In genomic region chr9:121060331-121060730, GRCm38 (mm10) we compare ENCODE assay signal across 23 mouse cellular contexts.
DNase-seq lines count a peak whose midpoint lies in the region; ATAC-seq lines count a peak whose summit lies in the region.
"Had no signal": no experiment of that assay in that cellular context is flagged by ENCODE, and none has a peak within 500 bp of the region (broad histone marks: within the 10 kb centered on the region; RNA-seq: fewer than 3 reads in every experiment).

No protein-coding gene starts in this region.

- H3K4me2 ChIP-seq in heart, embryonic 11.5 days = no peak overlapping the region
- no peak overlapping the region for H3K4me2 ChIP-seq in intestine, embryonic 14.5 days (ENCODE audit: low read length)
- H3K4me2 ChIP-seq in intestine, embryonic 16.5 days (ENCODE audit: low read depth, low read length) = no peak overlapping the region
- H3K4me2 ChIP-seq in midbrain, embryonic 11.5 days = no peak overlapping the region
- H3K4me2 ChIP-seq in midbrain, embryonic 16.5 days (ENCODE audit: low read length) = no peak overlapping the region

- H3K4me1 ChIP-seq in heart, embryonic 11.5 days (ENCODE audit: control insufficient read depth, insufficient read depth, low read length) = peaks cover 14% of the 10 kb centered on the region
- peaks cover 3% of the 10 kb centered on the region for H3K4me1 ChIP-seq in intestine, embryonic 14.5 days (replicated peaks; ENCODE audit: control insufficient read depth, insufficient read depth, low read length)
- peaks cover 5% of the 10 kb centered on the region; the same call in 1 of the 2 replicates for H3K4me1 ChIP-seq in intestine, embryonic 16.5 days (ENCODE audit: control insufficient read depth, insufficient read depth, low read length)
- peaks cover 16% of the 10 kb centered on the region for H3K4me1 ChIP-seq in midbrain, embryonic 11.5 days (ENCODE audit: control insufficient read depth, insufficient read depth, low read length)
- peaks cover 12% of the 10 kb centered on the region; the same call in 1 of the 2 replicates for H3K4me1 ChIP-seq in midbrain, embryonic 16.5 days (ENCODE audit: control insufficient read depth, insufficient read depth, low read length)

- H3K9ac ChIP-seq in heart, embryonic 11.5 days (ENCODE audit: low read depth, low read length) = no peak overlapping the region
- H3K9ac ChIP-seq in intestine, embryonic 14.5 days (ENCODE audit: low read length) = no peak overlapping the region
- no peak overlapping the region for H3K9ac ChIP-seq in intestine, embryonic 16.5 days (ENCODE audit: low read depth, low read length)
- no peak overlapping the region for H3K9ac ChIP-seq in midbrain, embryonic 11.5 days (ENCODE audit: low read length)
- H3K9ac ChIP-seq in midbrain, embryonic 16.5 days (ENCODE audit: low read depth, low read length) = no peak overlapping the region

- no peak for ATAC-seq in heart, embryonic 11.5 days (replicated peaks; ENCODE audit: insufficient number of reproducible peaks, low FRiP score, low TSS enrichment)
- no peak for ATAC-seq in intestine, embryonic 14.5 days (replicated peaks; ENCODE audit: low FRiP score, low TSS enrichment, low read depth)
- ATAC-seq in intestine, embryonic 16.5 days = no peak
- ATAC-seq in midbrain, embryonic 11.5 days (ENCODE audit: low FRiP score) = no peak
- no peak for ATAC-seq in midbrain, embryonic 16.5 days
- ATAC-seq: activated CD4-positive, CD25-positive, alpha-beta regulatory T cell, adult 4 months; CD4-positive, CD25-positive, alpha-beta regulatory T cell, adult 4 months; Patski had no signal

- H3K9me3 ChIP-seq in heart, embryonic 11.5 days (replicated peaks; ENCODE audit: control insufficient read depth, low read length) = no peaks in the 10 kb centered on the region
- no peaks in the 10 kb centered on the region for H3K9me3 ChIP-seq in intestine, embryonic 14.5 days (ENCODE audit: control insufficient read depth, low read length)
- H3K9me3 ChIP-seq in intestine, embryonic 16.5 days (ENCODE audit: control insufficient read depth, low read length) = no peaks in the 10 kb centered on the region
- H3K9me3 ChIP-seq in midbrain, embryonic 11.5 days (ENCODE audit: control insufficient read depth, low read length) = no peaks in the 10 kb centered on the region
- no peaks in the 10 kb centered on the region for H3K9me3 ChIP-seq in midbrain, embryonic 16.5 days (replicated peaks; ENCODE audit: control insufficient read depth, low read length, poor library complexity, severe bottlenecking)
- H3K9me3 ChIP-seq: G1E had no signal

- peak; percentile 56 for DNase-seq in heart, adult 11 months
- DNase-seq in intestine, embryonic 14.5 days (ENCODE audit: low spot score) = peak; percentile 21
- peak; percentile 68 for DNase-seq in midbrain, embryonic 11.5 days (ENCODE audit: low spot score, missing footprints)
- DNase-seq in brain, adult 2 months (ENCODE audit: low read depth, low spot score) = peak; percentile 46
- DNase-seq in thymus, postnatal 14 days = no peak
- DNase-seq: adrenal gland, adult 2 months; adrenal gland, adult 8-10 months; adrenal gland, postnatal 10 days; adrenal gland, postnatal 14 days; adrenal gland, postnatal 25 days; adrenal gland, postnatal 36 days; B cell, adult 2 months; cerebellum, adult 11 months; cerebellum, adult 11-12 months; cerebellum, adult 18-20 months had no signal

- no peak overlapping the region for H3K4me3 ChIP-seq in heart, embryonic 11.5 days (ENCODE audit: low read depth, low read length)
- no peak overlapping the region for H3K4me3 ChIP-seq in intestine, embryonic 14.5 days (ENCODE audit: low read depth, low read length)
- no peak overlapping the region for H3K4me3 ChIP-seq in intestine, embryonic 16.5 days (ENCODE audit: low read length)
- no peak overlapping the region for H3K4me3 ChIP-seq in midbrain, embryonic 11.5 days (ENCODE audit: low read depth, low read length)
- no peak overlapping the region for H3K4me3 ChIP-seq in midbrain, embryonic 16.5 days (ENCODE audit: low read depth, low read length)

- WGBS in heart, embryonic 11.5 days (ENCODE audit: insufficient replicate concordance) = 69% methylated on average over 8 of the region's 8 CpGs
- WGBS in intestine, embryonic 14.5 days = 74% methylated on average over 8 of the region's 8 CpGs
- 86% methylated on average over 8 of the region's 8 CpGs for WGBS in intestine, embryonic 16.5 days
- 86% methylated on average over 8 of the region's 8 CpGs for WGBS in midbrain, embryonic 11.5 days
- WGBS in midbrain, embryonic 16.5 days = 82% methylated on average over 8 of the region's 8 CpGs

- no peaks in the 10 kb centered on the region for H3K27me3 ChIP-seq in heart, embryonic 11.5 days (ENCODE audit: control insufficient read depth, insufficient read depth, low read length)
- H3K27me3 ChIP-seq in intestine, embryonic 14.5 days (replicated peaks; ENCODE audit: control insufficient read depth, insufficient read depth, low read length) = no peaks in the 10 kb centered on the region
- no peaks in the 10 kb centered on the region for H3K27me3 ChIP-seq in intestine, embryonic 16.5 days (replicated peaks; ENCODE audit: control insufficient read depth, insufficient read depth, low read length)
- no peaks in the 10 kb centered on the region for H3K27me3 ChIP-seq in midbrain, embryonic 11.5 days (ENCODE audit: control insufficient read depth, insufficient read depth, low read length)
- no peaks in the 10 kb centered on the region for H3K27me3 ChIP-seq in midbrain, embryonic 16.5 days (ENCODE audit: control insufficient read depth, insufficient read depth, low read depth, low read length)
- H3K27me3 ChIP-seq: CH12.LX, Patski had no signal

- no peaks in the 10 kb centered on the region for H3K36me3 ChIP-seq in heart, embryonic 11.5 days (ENCODE audit: control insufficient read depth, insufficient read depth, low read length)
- no peaks in the 10 kb centered on the region for H3K36me3 ChIP-seq in intestine, embryonic 14.5 days (ENCODE audit: control insufficient read depth, insufficient read depth, low read length)
- no peaks in the 10 kb centered on the region for H3K36me3 ChIP-seq in intestine, embryonic 16.5 days (ENCODE audit: control insufficient read depth, insufficient read depth, low read length)
- no peaks in the 10 kb centered on the region for H3K36me3 ChIP-seq in midbrain, embryonic 11.5 days (ENCODE audit: control insufficient read depth, insufficient read depth, low read length)
- H3K36me3 ChIP-seq in midbrain, embryonic 16.5 days (ENCODE audit: control insufficient read depth, insufficient read depth, low read length) = no peaks in the 10 kb centered on the region
- H3K36me3 ChIP-seq: G1E had no signal

- no peak overlapping the region for H3K27ac ChIP-seq in heart, embryonic 11.5 days (ENCODE audit: low read depth, low read length)
- H3K27ac ChIP-seq in intestine, embryonic 14.5 days (ENCODE audit: low read depth) = no peak overlapping the region
- no peak overlapping the region for H3K27ac ChIP-seq in intestine, embryonic 16.5 days (ENCODE audit: low read length)
- H3K27ac ChIP-seq in midbrain, embryonic 11.5 days (ENCODE audit: low read depth, low read length) = no peak overlapping the region
- no peak overlapping the region for H3K27ac ChIP-seq in midbrain, embryonic 16.5 days (ENCODE audit: low read length)
